Mouse (Mus musculus) MEL (cell line): ENCODE measurements around the gene Rab3gap2. TPM values are rescaled to one million over a fixed set of nuclear protein-coding genes. Genes with fewer than 3 reads are reported as not detected.

Source experiments
- DNase-seq: peaks from one replicate; pipeline ENCODE4 v3.0.0; 2011; ENCODE audit warnings: low read depth, low spot score
- H3K27ac ChIP-seq: 2 replicates; pipeline ENCODE4 v1.5.1; 2012; ENCODE audit warnings: low read depth, mild to moderate bottlenecking, control low read depth, low read length, moderate library complexity; ENCODE audit not compliant: control insufficient read depth
- H3K27me3 ChIP-seq, 2 experiments: fragments of 150-350 bp in 1 of 2; sonication (generic) in 1 of 2; 2 replicates each; pipeline ENCODE4 v1.6.1; 2012; ENCODE audit warnings: low read length in 2 of 2, mild to moderate bottlenecking in 2 of 2, improper control_type of control experiment in 1 of 2, moderate library complexity in 1 of 2; ENCODE audit not compliant: insufficient read depth in 2 of 2, control insufficient read depth in 1 of 2
- H3K36me3 ChIP-seq, 2 experiments: 2 replicates each; pipeline ENCODE4 v1.6.1; 2012 to 2014; ENCODE audit warnings: low read length in 2 of 2, improper control_type of control experiment in 1 of 2, inconsistent platforms in 1 of 2, mild to moderate bottlenecking in 1 of 2; ENCODE audit not compliant: insufficient read depth in 2 of 2, control insufficient read depth in 1 of 2
- H3K4me1 ChIP-seq, 2 experiments: fragments of 150-350 bp in 1 of 2; sonication (generic) in 1 of 2; 2 replicates each; pipeline ENCODE4 v1.6.1; 2012; ENCODE audit warnings: low read length in 2 of 2, improper control_type of control experiment in 1 of 2, mild to moderate bottlenecking in 1 of 2; ENCODE audit not compliant: insufficient read depth in 2 of 2, control insufficient read depth in 1 of 2
- H3K4me3 ChIP-seq, 2 experiments: fragments of 150-350 bp in 1 of 2; sonication (generic) in 1 of 2; 2 replicates each; pipeline ENCODE4 v1.5.1; 2012; ENCODE audit warnings: low read depth in 2 of 2, low read length in 2 of 2, mild to moderate bottlenecking in 2 of 2, moderate library complexity in 2 of 2, control low read depth in 1 of 2, improper control_type of control experiment in 1 of 2; ENCODE audit not compliant: control insufficient read depth in 1 of 2, insufficient read depth in 1 of 2
- H3K79me2 ChIP-seq: 2 replicates; pipeline ENCODE4 v1.6.1; 2012; ENCODE audit warnings: mild to moderate bottlenecking, low read length, moderate library complexity; ENCODE audit not compliant: control insufficient read depth, poor library complexity, insufficient read depth
- H3K9ac ChIP-seq: 2 replicates; pipeline ENCODE4 v1.6.1; 2012; ENCODE audit warnings: low read depth, mild to moderate bottlenecking, control low read depth, low read length, moderate library complexity; ENCODE audit not compliant: control insufficient read depth, poor library complexity, severe bottlenecking
- H3K9me3 ChIP-seq: fragments of 150-350 bp; sonication (generic); replicated peaks from 2 replicates; pipeline ENCODE4 v1.6.1; 2012; ENCODE audit warnings: mild to moderate bottlenecking, low read length, improper control_type of control experiment, moderate library complexity; ENCODE audit not compliant: insufficient read depth
- CHD1 ChIP-seq: IDR thresholded peaks from 2 replicates; pipeline ENCODE4 v1.6.1; 2012; ENCODE audit warnings: low read depth, mild to moderate bottlenecking, inconsistent platforms, low read length, improper control_type of control experiment
- CHD2 ChIP-seq: IDR thresholded peaks from 2 replicates; pipeline ENCODE4 v1.6.1; 2011; ENCODE audit warnings: low read length, improper control_type of control experiment
- CTCF ChIP-seq, 3 experiments: IDR thresholded peaks in 2 of 3; conservative IDR thresholded peaks in 1 of 3; 2 replicates each; pipeline ENCODE4 v1.5.1; 2011 to 2012; ENCODE audit warnings: low read length in 3 of 3, low read depth in 2 of 3, mild to moderate bottlenecking in 2 of 3, improper control_type of control experiment in 1 of 3, inconsistent platforms in 1 of 3, mixed read lengths in 1 of 3, moderate library complexity in 1 of 3; ENCODE audit not compliant: control insufficient read depth in 1 of 3, insufficient read depth in 1 of 3, poor library complexity in 1 of 3, severe bottlenecking in 1 of 3
- E2F4 ChIP-seq: IDR thresholded peaks from 2 replicates; pipeline ENCODE4 v1.6.1; 2011; ENCODE audit warnings: low read depth, low read length, improper control_type of control experiment, borderline replicate concordance
- GABPA ChIP-seq: IDR thresholded peaks from 2 replicates; pipeline ENCODE4 v1.6.1; 2012; ENCODE audit warnings: low read depth, mild to moderate bottlenecking, inconsistent platforms, low read length, improper control_type of control experiment, moderate library complexity
- MAZ ChIP-seq: IDR thresholded peaks from 2 replicates; pipeline ENCODE4 v1.6.1; 2012; ENCODE audit warnings: low read depth, mild to moderate bottlenecking, inconsistent platforms, low read length, improper control_type of control experiment
- MXI1 ChIP-seq: IDR thresholded peaks from 2 replicates; pipeline ENCODE4 v1.6.1; 2011; ENCODE audit warnings: mild to moderate bottlenecking, low read depth, low read length, improper control_type of control experiment
- MYB ChIP-seq: IDR thresholded peaks from 2 replicates; pipeline ENCODE4 v1.6.1; 2011; ENCODE audit warnings: mild to moderate bottlenecking, low read depth, low read length, improper control_type of control experiment
- MYC ChIP-seq: IDR thresholded peaks from 2 replicates; pipeline ENCODE4 v1.6.1; 2011; ENCODE audit warnings: low read depth, mild to moderate bottlenecking, low read length, improper control_type of control experiment, moderate library complexity
- NELFE ChIP-seq: IDR thresholded peaks from 2 replicates; pipeline ENCODE4 v1.6.1; 2011; ENCODE audit warnings: low read depth, low read length, improper control_type of control experiment
- NRF1 ChIP-seq: IDR thresholded peaks from 2 replicates; pipeline ENCODE4 v1.6.1; 2014; ENCODE audit warnings: low read depth, mild to moderate bottlenecking, inconsistent platforms, low read length, improper control_type of control experiment, moderate library complexity; ENCODE audit not compliant: poor library complexity, insufficient read depth, severe bottlenecking
- RAD21 ChIP-seq: IDR thresholded peaks from 2 replicates; pipeline ENCODE4 v1.6.1; 2011; ENCODE audit warnings: mild to moderate bottlenecking, low read depth, low read length, improper control_type of control experiment
- RCOR1 ChIP-seq: IDR thresholded peaks from 2 replicates; pipeline ENCODE4 v1.6.1; 2012; ENCODE audit warnings: low read depth, mild to moderate bottlenecking, inconsistent platforms, low read length, improper control_type of control experiment
- SIN3A ChIP-seq: IDR thresholded peaks from 2 replicates; pipeline ENCODE4 v1.6.1; 2012; ENCODE audit warnings: low read length, improper control_type of control experiment, inconsistent platforms
- SMC3 ChIP-seq: IDR thresholded peaks from 2 replicates; pipeline ENCODE4 v1.6.1; 2011; ENCODE audit warnings: low read depth, low read length, improper control_type of control experiment
- TAL1 ChIP-seq: IDR thresholded peaks from 2 replicates; pipeline ENCODE4 v1.6.1; 2012; ENCODE audit warnings: mild to moderate bottlenecking, inconsistent platforms, low read length, moderate library complexity, mixed read lengths
- UBTF ChIP-seq: IDR thresholded peaks from 2 replicates; pipeline ENCODE4 v1.6.1; 2012; ENCODE audit warnings: low read depth, mild to moderate bottlenecking, inconsistent platforms, low read length, improper control_type of control experiment, moderate library complexity, borderline replicate concordance; ENCODE audit not compliant: insufficient read depth
- ZC3H11A ChIP-seq: IDR thresholded peaks from 2 replicates; pipeline ENCODE4 v1.6.1; 2012; ENCODE audit warnings: low read depth, mild to moderate bottlenecking, inconsistent platforms, low read length, improper control_type of control experiment
- ZKSCAN1 ChIP-seq: IDR thresholded peaks from 2 replicates; pipeline ENCODE4 v1.6.1; 2012; ENCODE audit warnings: low read depth, mild to moderate bottlenecking, inconsistent platforms, low read length, improper control_type of control experiment, moderate library complexity
- ZMIZ1 ChIP-seq: IDR thresholded peaks from 2 replicates; pipeline ENCODE4 v1.6.1; 2012; ENCODE audit warnings: low read depth, mild to moderate bottlenecking, inconsistent platforms, low read length, improper control_type of control experiment, moderate library complexity
- ZNF384 ChIP-seq: IDR thresholded peaks from 2 replicates; pipeline ENCODE4 v1.6.1; 2012; ENCODE audit warnings: low read depth, mild to moderate bottlenecking, inconsistent platforms, low read length, improper control_type of control experiment
- polyA plus RNA-seq, 2 experiments: library from polyadenylated mRNA; stranded (reverse) in 1 of 2; unstranded in 1 of 2; fragments of >175 nt in 1 of 2; fragments of >200 nt in 1 of 2; gene quantifications; 2 replicates each; pipeline versions ENCODE4 v1.2.1 to v1.2.4; 2012; ENCODE audit warnings: low replicate concordance in 2 of 2, low read depth in 1 of 2; ENCODE audit not compliant: insufficient read length in 2 of 2, insufficient read depth in 1 of 2, missing spikeins in 1 of 2
- total RNA-seq: library from RNA; depleted of rRNA; stranded (reverse); fragments of 300-350 nt; gene quantifications from 2 replicates; pipeline ENCODE4 v1.2.3, GENCODE M21; 2012

Gene Rab3gap2
- total and polyA plus RNA-seq, 3 experiments, result 24.1 to 40.1 TPM; not detected in 1

DNA sequence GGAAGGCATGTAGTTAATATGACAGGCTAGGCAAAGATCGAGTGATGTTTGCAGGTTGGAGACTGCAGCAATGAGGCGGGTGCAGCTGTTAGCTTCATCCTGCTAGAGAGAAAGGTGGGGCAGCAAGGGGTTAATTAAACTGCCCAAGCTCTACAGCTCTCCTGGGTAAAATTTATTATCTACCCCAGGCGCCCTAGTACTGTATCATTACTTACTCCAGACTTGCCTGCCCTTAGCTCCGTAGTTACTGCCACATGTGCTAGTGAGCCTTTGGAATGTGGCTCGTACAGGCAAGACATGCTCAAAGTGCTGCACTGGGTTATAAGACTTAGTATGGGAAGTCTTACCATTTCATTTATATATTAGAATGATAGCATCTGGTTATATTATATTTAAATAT lies 12.4 kb downstream of the Rab3gap2 start:
- Histone ChIP-seq H3K4me3 (no peak overlapping the region), H3K27ac (no peak overlapping the region), H3K4me1 (no peaks in the 10 kb centered on the region), H3K9me3 (no peaks in the 10 kb centered on the region), H3K79me2 (no peaks in the 10 kb centered on the region; the same call in 1 of the 2 replicates), H3K9ac (no peak overlapping the region), H3K27me3 (no peaks in the 10 kb centered on the region), H3K36me3 (peaks cover 0 to 4% of the 10 kb centered on the region in 2 experiments; a peak in 2 of 4 replicates)
- DNase-seq, result no peak
- no peak for TF ChIP-seq GABPA
- no peak for TF ChIP-seq NELFE
- no peak for TF ChIP-seq RCOR1
- no peak for TF ChIP-seq NRF1

DNA sequence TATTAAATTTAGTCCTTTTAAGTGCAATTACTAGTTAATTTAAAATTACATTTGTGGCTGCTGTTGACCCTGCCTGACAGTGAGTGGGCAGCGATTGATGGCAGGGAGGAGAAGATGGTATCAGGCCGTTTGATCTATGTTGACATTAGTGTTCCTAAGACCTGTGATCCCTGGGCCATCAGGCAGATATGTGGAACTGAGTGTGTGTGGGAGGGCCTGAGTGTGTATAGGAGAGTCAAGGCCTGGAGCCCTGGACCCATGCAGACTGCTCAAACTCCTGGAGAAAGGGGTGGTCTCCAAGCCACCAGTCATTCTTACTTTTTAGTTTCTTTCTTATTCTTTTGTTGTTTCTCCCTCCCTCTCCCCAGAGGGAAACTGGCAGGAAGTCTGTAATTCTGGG lies 12.8 kb downstream of the Rab3gap2 start:
- H3K9ac ChIP-seq, result no peak overlapping the region
- H3K27me3 ChIP-seq, result no peaks in the 10 kb centered on the region
- no peak for TF ChIP-seq ZMIZ1
- TF ChIP-seq TAL1, result no peak
- TF ChIP-seq UBTF, result no peak
- TF ChIP-seq RCOR1, result no peak
- no peak for TF ChIP-seq CHD1
- TF ChIP-seq MYC, result no peak
- TF ChIP-seq MYB, result no peak
- TF ChIP-seq ZC3H11A, result no peak
- TF ChIP-seq SMC3, result no peak
- no peak for TF ChIP-seq CHD2
- no peak for TF ChIP-seq ZKSCAN1
- TF ChIP-seq CTCF (IDR thresholded peaks at IDR 0.05 in 2 of 3, conservative IDR thresholded peaks at IDR 0.05 in 1 of 3; ENCODE audit: control insufficient read depth in 1 of 3, insufficient read depth in 1 of 3, low read depth in 2 of 3, low read length in 3 of 3, poor library complexity in 1 of 3, severe bottlenecking in 1 of 3), result no peak
- no peak for TF ChIP-seq MAZ
- no peak for TF ChIP-seq NRF1
- no peak for TF ChIP-seq RAD21
- TF ChIP-seq ZNF384, result no peak
- TF ChIP-seq MXI1, result no peak
- no peak for TF ChIP-seq E2F4
- TF ChIP-seq SIN3A, result no peak
- H3K36me3 ChIP-seq, result peaks cover 0 to 5% of the 10 kb centered on the region in 2 experiments; a peak in 2 of 4 replicates
- no peaks in the 10 kb centered on the region for H3K9me3 ChIP-seq
- H3K4me3 ChIP-seq, result no peak overlapping the region
- DNase-seq, result no peak
- no peak overlapping the region for H3K27ac ChIP-seq
- no peaks in the 10 kb centered on the region for H3K4me1 ChIP-seq
- no peaks in the 10 kb centered on the region; the same call in 1 of the 2 replicates for H3K79me2 ChIP-seq
